Comparison of ENCODE assay signal across 13 mouse cellular contexts in genomic region chr4:141325636-141326035, GRCm38 (mm10). TPM values are rescaled to one million over a fixed set of nuclear protein-coding genes. Genes with fewer than 3 reads are reported as not detected.
DNase-seq lines count a peak whose midpoint lies in the region; ATAC-seq and TF ChIP-seq lines count a peak whose summit lies in the region.
"Had no signal": no experiment of that assay in that cellular context is flagged by ENCODE, and none has a peak within 500 bp of the region (broad histone marks: within the 10 kb centered on the region; RNA-seq: fewer than 3 reads in every experiment).

No protein-coding gene starts in this region.

- H3K4me2 ChIP-seq in intestine, postnatal 0 days (replicated peaks; ENCODE audit: low read depth), result no peak overlapping the region
- H3K4me2 ChIP-seq: hindbrain, embryonic 15.5 days; lung, embryonic 14.5 days; neural tube, embryonic 13.5 days had no signal

- no peaks in the 10 kb centered on the region for H3K27me3 ChIP-seq in intestine, postnatal 0 days (replicated peaks; ENCODE audit: control insufficient read depth, insufficient read depth, low read length)
- H3K27me3 ChIP-seq: hindbrain, embryonic 15.5 days; neural tube, embryonic 13.5 days had no signal

- H3K27ac ChIP-seq in intestine, postnatal 0 days (ENCODE audit: low read depth, low read length), result peak overlapping the region; percentile 28; the same call in 1 of the 2 replicates
- H3K27ac ChIP-seq: hindbrain, embryonic 15.5 days; neural tube, embryonic 13.5 days had no signal

- DNase-seq in lung, postnatal 10 days, result peak; percentile 36
- DNase-seq in lung, adult 18-20 months, result no peak
- peak; percentile 58 to 73 for DNase-seq in heart, adult 9 months (ENCODE audit: low spot score in 2 of 2)
- DNase-seq in skeletal muscle tissue, adult 2 months (ENCODE audit: low read depth, low spot score), result peak; percentile 16
- DNase-seq in layer of hippocampus, postnatal 14 days (ENCODE audit: low spot score in 2 of 2), result no peak
- no peak for DNase-seq in urinary bladder, adult 2 months (ENCODE audit: low spot score)
- DNase-seq: lung, embryonic 14.5 days; spleen, adult 18-20 months had no signal

- H3K9me3 ChIP-seq in intestine, postnatal 0 days (ENCODE audit: control insufficient read depth), result no peaks in the 10 kb centered on the region
- H3K9me3 ChIP-seq: hindbrain, embryonic 15.5 days; neural tube, embryonic 13.5 days had no signal

- H3K4me1 ChIP-seq in intestine, postnatal 0 days (replicated peaks; ENCODE audit: control insufficient read depth, insufficient read depth, low read length), result no peaks in the 10 kb centered on the region
- H3K4me1 ChIP-seq: hindbrain, embryonic 15.5 days had no signal

- no peak overlapping the region for H3K9ac ChIP-seq in intestine, postnatal 0 days (ENCODE audit: low read depth, low read length)
- H3K9ac ChIP-seq: hindbrain, embryonic 15.5 days; lung, embryonic 14.5 days; neural tube, embryonic 13.5 days had no signal

- ATAC-seq in intestine, postnatal 0 days, result no peak
- no peak for ATAC-seq in megakaryocyte-erythroid progenitor cell, adult 5-6 weeks (replicated peaks; ENCODE audit: low FRiP score, low TSS enrichment, poor library complexity, severe bottlenecking)

- H3K36me3 ChIP-seq in intestine, postnatal 0 days (ENCODE audit: control insufficient read depth, insufficient read depth), result peaks cover 64% of the 10 kb centered on the region
- H3K36me3 ChIP-seq: hindbrain, embryonic 15.5 days; neural tube, embryonic 13.5 days had no signal

- no peak for TF ChIP-seq CTCF in intestine, postnatal 0 days (IDR thresholded peaks at IDR 0.05; ENCODE audit: low read depth)

- 63% methylated on average over 15 of the region's 15 CpGs for WGBS in intestine, postnatal 0 days

- H3K4me3 ChIP-seq in intestine, postnatal 0 days (ENCODE audit: low read depth, low read length), result no peak overlapping the region
- H3K4me3 ChIP-seq: erythroblast, embryonic 14.5 days; hindbrain, embryonic 15.5 days; neural tube, embryonic 13.5 days had no signal

RNA-seq across cellular contexts. Expression of gene Epha2, which starts 24.6 kb away (rescaled TPM):
- 5.6 and 6.6 TPM in 2 replicates for polyA plus RNA-seq in intestine, postnatal 0 days (2015; fragmentation: Nextera tagmentation; extraction: Ambion mirVana)
- 0.30 and 1.2 TPM in 2 replicates for total RNA-seq in megakaryocyte-erythroid progenitor cell, adult 5-6 weeks (2014; fragmentation: Nextera tagmentation)
- total RNA-seq in megakaryocyte-erythroid progenitor cell, adult 5-6 weeks (2017), result not detected in 2 replicates
- 1 to 10 TPM; 1.8 to 2.0 TPM for total RNA-seq in layer of hippocampus, postnatal 14 days (2021)
- polyA plus RNA-seq in urinary bladder, adult 2 months (2012; rRNA removed), result 20.2 and 25.6 TPM in 2 replicates
- polyA plus RNA-seq: erythroblast, embryonic 14.5 days had no signal

RNA-seq across cellular contexts. Expression of gene Fam131c, which starts 42.4 kb away (rescaled TPM):
- polyA plus RNA-seq in intestine, postnatal 0 days (2015; fragmentation: Nextera tagmentation; extraction: Ambion mirVana), result 1.4 and 2.4 TPM in 2 replicates
- not detected in 2 replicates for total RNA-seq in megakaryocyte-erythroid progenitor cell, adult 5-6 weeks (2014; fragmentation: Nextera tagmentation)
- total RNA-seq in megakaryocyte-erythroid progenitor cell, adult 5-6 weeks (2017), result not detected in 2 replicates
- 1 to 10 TPM; 5.0 to 6.6 TPM for total RNA-seq in layer of hippocampus, postnatal 14 days (2021)
- polyA plus RNA-seq in urinary bladder, adult 2 months (2012; rRNA removed), result 0.28 and 0.66 TPM in 2 replicates
- polyA plus RNA-seq: erythroblast, embryonic 14.5 days had no signal

Comparison
In these comparisons a context has a peak if more than half of its experiments do, and no peak if none do; other contexts are left out.
1. DNase-seq: peak in lung, postnatal 10 days (single experiment), heart, adult 9 months (2 of 2) and skeletal muscle tissue, adult 2 months (single experiment); none in lung, adult 18-20 months (0 of 2), layer of hippocampus, postnatal 14 days (0 of 2) and urinary bladder, adult 2 months (single experiment).
2. RNA of gene Fam131c, which starts 42.4 kb away (total RNA-seq): 5.0 to 6.6 TPM in layer of hippocampus, postnatal 14 days; not detected in megakaryocyte-erythroid progenitor cell, adult 5-6 weeks; every median in the first group is over 4 times any median in the second.